Mouse (Mus musculus) layer of hippocampus, postnatal 36 days (tissue): ENCODE data around the gene Baiap2. TPM values are rescaled to one million over a fixed set of nuclear protein-coding genes. Genes with fewer than 3 reads are reported as not detected.

Experiments
- DNase-seq, 2 experiments: peaks; one replicate each; pipeline ENCODE4 v3.0.0; 2022
- total RNA-seq, 2 experiments: library from RNA; stranded (reverse); gene quantifications; 2 replicates each; pipeline ENCODE4 v1.2.3; 2021

Gene Baiap2
- total RNA-seq, 2 experiments from 2014 or later: 246 to 257 TPM

DNA sequence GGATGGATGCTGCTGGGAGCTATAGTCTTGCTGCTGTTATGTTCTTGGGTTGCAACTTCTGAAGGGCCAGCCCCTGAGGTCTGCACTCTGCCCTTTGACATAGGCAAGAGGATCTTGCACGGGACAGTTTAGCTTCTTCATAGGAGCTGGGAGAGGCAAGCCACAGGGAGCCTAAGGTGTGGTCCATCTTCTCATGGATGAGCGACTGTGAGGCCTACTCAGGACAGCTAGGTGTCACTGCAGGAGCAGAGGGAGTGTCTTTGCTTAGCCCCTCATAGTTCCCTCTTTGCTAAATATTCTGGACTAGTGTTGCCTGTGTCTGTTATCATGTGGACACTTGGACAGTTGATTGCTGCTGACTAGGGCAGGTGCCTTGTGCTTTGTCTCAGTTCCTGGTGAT, 5.3 kb downstream of the Baiap2 start:
- DNase-seq: no peak

DNA sequence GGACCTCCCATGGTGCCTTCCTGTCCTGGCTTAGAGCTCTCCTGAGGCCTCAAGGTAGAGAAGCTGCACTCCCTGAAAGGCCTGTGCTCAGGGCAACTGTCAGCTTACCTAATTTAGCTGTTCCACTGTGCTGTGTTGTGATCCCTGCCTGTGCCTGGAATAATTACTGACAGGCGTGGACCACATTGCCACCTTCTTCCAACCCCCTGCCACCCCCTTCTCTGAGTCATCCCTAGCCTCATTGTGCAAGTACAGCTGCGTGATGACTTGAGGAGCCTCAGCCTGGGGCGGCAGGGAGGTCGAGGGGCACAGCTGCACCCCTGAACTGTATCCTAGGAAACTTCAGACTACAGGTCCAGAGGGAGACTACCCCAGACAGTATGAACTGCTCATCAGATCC, 5.7 kb downstream of the Baiap2 start:
- DNase-seq: no peak

DNA sequence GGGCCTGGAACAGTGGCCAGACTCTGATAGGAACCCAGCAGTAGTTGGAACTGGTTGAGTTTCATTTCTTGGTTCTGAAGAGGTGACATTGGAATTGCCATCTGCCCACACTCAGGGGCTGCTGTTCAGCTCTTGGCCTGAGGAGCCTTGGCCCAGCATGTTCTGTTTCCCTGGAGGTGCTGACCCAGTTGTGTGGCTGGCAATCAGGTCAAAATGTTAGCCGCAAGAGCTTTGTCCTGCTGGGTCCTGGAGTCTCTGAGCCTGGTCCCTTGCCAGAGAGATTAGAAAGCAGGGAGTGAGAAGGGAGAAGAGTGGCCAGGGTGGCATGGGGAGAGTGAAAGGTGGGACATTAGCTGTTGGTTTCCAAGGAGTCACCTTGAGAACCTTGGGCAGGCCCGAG, 6.2 kb downstream of the Baiap2 start:
- DNase-seq: no peak

DNA sequence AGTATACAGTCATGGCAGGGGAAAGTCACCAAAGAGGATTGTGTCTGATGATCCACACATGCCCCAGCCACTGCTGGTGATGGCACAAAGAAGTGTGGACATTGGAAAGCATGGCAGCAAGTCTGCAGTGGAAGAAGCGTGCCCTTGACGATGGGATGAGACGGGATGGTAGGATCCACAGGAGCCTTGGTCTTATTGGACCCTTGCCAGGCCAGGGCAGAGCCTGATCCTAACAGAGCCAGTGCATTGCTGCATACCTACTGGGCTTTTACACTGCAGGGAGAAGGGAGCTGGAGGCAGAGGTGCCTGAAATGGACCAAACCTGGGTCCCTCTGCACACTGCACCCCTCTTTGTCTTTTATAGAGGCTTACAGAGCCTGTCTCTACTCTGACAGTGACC, 8.0 kb downstream of the Baiap2 start:
- no peak for DNase-seq

DNA sequence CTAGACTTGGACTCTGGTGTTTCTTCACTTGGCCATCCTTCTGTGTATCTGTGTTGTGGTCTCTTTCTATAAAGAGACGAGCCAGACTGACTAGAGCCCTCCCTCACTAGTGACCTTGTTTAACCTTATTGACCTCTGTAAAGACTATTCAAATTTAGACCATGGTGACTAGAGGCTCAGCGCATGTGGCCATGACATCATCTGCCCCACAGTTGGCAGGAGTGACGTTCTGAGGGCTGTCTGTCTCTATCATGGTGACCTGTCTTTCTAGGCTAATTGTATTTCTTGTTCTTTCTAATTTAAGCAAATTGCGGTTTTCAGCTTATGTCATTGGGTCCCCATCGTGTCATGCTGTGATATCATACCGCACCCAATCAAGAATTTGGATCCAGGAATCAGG, 8.8 kb downstream of the Baiap2 start:
- DNase-seq: no peak

DNA sequence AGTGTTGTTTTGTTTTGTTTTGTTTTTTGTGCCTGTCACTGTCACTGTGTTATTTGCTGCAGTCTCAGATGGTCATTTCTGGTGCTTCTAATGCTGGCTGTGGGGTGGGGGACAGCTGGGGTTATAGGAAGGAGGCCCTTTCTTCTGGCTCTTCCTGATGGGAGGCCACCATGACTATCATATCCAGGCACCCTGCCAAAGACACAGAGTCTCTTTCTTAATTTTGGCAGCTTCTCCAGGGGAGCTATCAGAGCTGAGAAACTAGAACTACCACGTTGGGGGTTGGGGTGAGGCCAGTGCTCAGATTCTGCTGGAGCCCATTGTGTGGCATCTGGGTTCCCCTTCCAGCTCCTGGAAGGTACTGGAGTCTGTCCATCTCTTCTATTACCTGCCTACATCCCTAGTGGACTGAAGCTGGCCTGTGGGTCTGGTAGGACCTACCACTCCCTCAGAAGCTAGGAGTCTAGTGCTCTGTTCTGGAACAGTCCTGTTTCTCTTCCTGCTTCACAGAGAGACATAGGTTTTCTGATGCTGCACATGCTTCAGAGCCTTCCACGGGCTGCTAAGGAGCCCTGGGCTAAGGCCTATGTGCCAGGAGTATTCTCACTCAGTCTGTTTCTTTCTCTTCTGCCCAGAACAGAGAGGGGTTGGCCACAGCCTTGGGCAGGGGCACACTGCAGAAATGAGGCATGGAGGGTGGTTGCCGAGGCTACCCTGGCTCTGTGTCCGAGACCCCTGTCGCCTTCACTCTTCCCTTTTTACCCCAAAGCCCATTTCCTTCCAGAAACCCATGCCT, 10.1 kb downstream of the Baiap2 start:
- no peak for DNase-seq

DNA sequence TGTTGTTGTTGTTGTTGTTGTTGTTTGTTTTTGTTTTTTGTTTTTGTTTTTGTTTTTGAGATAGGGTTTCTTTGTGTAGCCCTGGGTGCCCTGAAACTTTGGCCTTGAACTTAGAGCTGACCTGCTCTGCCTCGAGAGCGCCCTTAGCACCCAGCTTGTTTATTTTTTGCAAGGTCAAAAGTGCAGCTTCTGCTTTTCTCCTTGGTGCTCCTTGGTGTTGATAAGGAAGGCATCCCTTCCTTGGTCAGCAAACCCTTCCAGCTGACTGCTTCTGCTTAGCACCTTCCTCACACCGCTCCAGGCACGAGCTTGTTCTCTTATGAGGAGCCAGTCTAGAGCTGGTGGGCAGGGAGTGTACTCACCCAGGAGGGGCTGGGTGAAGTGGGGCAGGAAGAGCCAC, 11.7 kb downstream of the Baiap2 start:
- no peak for DNase-seq

DNA sequence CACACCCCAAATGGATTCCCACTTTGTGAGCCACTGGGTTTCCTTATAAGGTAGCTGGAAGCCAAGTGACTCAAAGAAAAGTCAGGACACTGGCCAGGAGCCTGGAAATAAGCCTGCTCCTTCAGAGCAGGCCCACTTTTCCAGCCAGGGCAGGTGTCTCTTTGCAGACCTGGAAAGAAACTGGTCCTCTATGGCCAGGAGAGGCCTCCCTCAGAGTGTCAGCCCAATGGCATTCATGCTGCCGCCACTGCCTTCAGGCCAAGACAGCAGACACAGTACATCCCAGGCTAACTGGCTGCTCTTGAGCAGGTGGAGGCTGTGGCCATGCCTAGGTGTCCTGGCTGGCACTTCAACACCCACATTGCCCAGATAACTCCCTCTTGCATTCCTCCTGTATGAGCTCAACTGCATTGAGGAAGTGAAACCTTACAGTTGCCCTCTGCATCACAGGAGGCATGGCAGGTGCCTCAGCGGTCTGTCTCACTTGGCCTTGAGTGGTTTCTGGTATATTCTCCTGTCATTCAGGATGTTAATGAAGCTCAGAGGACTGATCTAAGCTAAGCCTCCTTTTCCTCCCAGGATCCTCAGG, 12.3 kb downstream of the Baiap2 start:
- no peak for DNase-seq

DNA sequence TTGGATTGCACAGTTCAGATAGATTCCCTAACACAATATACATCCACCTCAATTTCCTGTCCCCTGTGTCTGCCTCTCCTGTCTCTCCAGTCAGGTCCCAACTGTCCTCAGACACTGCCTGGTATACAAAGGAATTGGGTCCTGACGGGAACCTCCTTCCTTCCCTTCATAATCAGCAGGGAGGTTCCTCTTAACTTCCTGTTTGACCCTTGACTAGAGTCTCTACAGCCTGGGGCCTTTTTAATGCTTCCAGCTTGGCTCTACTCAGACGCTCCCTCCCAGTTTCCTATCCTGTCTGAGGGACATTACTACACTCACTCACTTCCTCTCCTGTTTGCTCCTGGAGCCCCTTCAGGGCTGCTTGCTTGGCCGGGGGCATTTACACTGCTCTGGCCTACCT, 12.9 kb downstream of the Baiap2 start:
- no peak for DNase-seq

DNA sequence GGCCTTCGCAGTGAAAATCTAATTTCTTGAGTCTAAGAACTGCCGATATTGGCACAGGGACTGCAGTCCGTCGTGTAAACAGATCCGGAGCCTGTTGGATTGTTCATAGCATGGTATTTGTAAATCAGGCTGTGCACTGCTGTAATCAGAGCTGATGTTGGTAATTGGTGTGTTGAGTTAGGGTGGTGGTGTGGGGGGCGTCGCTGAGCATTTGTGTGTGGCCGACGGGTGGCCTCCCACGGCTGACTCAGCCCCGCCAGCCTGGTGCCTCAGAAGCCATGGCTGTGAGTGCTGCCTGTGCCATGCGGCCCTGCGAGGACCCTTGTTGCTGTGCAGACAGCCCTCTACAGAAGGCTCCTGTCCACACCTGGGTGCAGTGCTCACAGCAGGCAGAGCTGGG, 14.0 kb downstream of the Baiap2 start:
- no peak for DNase-seq

DNA sequence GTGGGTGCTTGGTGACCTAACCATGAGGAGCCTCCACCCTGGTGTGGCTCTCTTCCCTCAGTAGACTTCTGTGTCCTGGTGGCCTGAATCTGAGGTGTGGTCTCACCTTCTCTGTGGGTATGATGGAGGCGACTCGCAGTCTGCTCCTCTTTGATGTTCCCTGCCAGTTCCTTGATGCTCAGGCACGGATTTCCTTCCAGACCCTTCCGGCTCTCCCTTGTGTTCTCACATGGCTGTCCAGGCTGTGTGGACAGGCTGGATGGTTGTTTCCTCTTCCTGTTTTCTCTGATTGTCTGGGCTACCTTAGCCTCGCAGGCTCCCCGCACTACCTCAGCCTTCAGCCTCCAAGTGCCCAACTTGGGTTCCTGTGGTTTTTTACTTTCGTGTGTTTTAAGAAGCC, 16.3 kb downstream of the Baiap2 start:
- DNase-seq: no peak

DNA sequence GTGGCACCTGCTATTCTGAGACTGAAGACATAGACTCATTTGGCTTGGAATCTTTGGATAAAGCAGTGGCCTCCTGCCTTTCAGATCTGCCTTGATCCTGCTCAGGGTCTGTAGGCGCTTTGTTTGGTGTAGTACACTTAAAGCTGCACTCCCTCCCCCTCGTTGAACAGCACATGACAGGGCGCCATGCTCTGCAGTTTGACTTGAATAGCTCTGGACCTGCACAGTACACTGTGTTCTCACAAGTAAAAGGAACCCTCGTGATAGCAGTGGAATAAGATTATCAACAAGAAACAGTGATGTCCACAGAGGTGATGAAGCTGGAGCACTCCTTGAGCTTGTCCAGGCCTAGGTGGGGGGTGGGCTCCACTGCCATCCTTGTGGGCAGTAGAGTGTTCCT, 17.2 kb downstream of the Baiap2 start:
- DNase-seq: no peak

DNA sequence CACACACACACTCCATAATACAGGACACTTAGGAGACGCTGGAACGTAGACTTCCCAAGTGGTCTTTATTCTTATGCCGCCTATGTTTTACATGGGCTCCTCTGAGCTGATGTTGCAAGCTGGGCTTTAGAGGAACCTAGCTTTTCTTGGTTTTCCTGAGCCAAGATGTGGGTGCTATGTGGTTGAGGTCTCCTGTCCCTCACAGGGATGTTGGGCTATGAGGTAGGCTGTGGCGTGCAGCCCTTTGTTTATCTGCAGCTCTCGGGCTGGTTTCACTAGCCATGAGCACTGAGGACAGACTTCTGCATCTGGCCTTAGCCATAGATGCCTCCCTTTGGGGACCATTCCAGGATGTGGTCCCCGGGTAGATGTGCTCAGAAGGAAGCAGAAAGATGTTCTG, 18.1 kb downstream of the Baiap2 start:
- DNase-seq: no peak

DNA sequence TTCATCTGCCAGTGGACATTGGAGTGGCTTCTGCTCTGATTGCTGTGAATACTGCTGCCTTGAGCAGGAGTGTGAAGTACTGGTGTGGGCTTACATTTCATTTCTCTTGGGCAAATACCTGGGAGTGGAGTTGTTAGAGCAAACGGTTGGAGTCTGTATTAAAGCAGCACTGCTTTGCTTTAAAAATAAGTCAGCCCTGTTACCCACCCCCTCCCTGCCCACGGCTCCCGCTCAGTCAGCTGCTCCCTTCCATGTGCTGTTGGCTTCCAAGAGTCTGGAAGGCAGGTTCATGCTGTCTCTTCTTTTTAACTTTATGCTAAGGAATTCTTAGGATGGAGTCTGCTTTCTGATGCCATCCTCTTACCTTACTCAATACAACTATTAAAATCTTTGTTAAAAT, 18.9 kb downstream of the Baiap2 start:
- DNase-seq: no peak

DNA sequence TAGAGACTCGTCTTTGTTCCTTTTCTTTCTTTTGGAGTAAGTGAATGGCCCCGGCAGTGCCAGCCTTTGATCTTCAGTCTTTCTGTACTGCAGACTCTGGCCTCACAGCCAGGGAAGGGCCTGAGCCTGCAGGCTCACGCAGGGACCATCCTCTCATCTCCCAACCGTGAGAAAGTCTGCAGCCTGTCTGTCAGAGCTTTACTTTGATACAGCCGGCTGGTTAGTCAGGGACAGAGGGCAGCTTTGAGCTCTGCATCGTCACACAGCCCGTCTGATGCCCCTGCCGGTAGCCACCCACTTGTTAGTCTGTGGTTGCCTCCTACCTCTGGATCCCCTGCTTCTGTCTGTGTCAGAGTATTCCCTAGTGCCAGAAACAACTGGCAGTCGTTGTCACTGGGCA, 22.5 kb downstream of the Baiap2 start:
- DNase-seq: no peak

DNA sequence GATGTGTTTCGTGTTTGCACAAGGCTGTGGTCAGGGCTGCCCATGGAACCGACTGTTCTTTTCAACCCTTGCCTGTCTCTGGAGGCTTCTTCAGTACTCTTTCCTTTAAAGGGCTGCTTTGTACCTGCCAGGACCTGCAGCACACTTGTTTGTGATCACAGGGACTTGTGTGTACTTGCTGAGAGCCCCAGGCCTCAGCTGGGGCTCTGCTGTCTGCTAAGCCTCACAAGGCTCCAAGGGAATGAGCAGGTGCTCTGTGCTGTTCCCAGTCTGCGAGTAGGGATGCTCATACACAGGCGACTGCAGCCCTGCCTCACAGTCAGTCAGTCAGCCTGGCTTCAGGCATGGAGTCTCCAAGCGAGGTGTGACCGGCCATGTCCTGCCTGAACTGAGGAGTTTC, 23.7 kb downstream of the Baiap2 start:
- no peak for DNase-seq

DNA sequence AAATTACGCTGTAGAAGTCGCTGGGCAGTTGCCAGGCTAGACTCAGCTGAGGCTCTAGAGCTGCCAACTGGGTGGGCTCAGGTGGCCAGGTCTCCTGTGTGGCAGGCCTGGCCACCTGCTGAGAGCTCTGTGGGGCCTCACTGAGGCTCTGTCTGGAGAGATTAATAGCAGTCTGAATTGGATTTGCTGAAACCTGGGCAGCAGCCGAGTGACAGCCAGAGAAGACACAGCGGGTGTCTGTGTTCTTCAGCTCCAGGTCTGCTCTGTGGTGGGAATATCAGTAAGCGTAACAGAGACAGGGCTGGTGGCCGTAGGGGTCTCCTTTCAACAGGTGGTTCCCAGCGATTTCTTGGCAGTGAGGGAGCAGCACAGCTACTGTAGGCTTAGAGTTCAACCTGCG, 24.8 kb downstream of the Baiap2 start:
- no peak for DNase-seq

DNA sequence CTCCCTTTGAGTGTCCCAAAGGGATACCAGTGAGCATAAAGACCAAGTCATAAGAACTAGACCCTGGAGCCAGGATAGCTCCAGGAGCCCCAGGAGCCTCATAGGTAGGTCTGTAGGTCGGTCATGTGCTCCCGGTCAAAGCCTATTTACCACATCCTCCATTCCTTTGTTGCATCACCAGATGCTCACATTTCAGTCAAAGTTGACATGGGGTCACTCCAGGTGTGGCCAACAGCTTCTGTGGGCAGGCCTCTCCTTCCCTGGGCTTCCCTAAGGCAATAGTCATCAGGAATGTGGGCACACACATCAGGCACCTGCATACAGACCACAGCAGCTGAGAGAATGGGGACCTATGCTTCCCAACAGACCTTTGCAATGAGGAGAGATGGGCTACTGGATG, 25.3 kb downstream of the Baiap2 start:
- no peak for DNase-seq

DNA sequence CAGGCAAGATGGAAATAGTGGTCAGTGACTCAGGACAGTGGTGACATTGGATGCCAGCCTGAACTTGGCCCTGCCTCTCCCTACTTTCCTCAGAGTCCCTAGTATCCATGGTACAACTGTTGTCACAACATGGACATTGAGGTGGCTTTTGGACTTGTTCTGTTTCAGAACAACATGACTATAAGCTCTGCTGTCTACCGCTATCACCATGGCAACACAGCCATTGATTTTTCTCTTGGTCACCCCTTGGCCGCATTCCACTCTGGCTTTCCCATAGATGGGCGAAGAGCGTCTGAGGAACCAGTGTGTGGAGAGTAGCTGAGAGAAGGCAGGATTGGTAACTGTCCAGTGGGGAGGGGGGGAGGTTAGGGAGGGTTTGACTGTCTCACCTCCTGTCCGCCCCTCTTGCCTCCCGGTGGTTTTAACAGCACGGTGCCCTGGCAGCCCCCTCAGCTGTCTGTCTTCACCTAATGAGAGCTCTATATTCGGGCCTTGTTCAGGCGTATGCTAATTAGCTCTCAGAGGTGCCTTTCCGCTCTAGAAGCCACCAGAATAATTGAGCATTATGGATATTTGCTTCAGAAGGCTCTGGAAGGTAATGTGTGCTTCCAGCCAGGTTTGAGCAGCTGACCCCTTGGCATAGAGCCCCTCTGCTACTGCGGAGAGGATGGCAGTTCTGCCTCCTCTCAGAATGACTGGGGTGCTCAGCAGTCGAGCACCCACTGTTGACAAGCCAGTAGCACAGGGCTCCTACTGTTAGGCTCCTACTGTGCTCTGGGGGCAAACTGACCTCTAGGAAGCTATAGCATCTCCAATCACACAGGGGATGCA, 27.7 kb downstream of the Baiap2 start:
- no peak for DNase-seq

DNA sequence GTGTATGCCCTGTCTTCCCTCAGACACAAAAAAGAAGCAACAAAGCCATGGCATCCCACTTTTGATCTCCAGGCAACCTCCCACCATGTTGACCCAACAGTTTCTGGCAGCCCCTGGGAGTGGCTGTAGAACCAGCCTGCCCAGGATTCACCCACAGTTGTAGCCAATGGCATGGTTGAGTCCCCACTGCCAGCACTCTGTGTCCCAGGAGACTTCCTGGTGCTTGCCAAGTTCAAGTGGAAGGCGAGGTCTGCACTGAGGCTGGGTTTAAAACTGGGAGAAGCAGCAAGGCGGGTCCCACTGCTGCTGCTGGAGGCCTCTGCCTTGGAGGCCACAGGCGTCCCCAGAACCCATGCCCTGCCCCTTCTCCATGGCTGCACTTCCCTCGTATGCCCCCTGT, 31.2 kb downstream of the Baiap2 start:
- no peak for DNase-seq

DNA sequence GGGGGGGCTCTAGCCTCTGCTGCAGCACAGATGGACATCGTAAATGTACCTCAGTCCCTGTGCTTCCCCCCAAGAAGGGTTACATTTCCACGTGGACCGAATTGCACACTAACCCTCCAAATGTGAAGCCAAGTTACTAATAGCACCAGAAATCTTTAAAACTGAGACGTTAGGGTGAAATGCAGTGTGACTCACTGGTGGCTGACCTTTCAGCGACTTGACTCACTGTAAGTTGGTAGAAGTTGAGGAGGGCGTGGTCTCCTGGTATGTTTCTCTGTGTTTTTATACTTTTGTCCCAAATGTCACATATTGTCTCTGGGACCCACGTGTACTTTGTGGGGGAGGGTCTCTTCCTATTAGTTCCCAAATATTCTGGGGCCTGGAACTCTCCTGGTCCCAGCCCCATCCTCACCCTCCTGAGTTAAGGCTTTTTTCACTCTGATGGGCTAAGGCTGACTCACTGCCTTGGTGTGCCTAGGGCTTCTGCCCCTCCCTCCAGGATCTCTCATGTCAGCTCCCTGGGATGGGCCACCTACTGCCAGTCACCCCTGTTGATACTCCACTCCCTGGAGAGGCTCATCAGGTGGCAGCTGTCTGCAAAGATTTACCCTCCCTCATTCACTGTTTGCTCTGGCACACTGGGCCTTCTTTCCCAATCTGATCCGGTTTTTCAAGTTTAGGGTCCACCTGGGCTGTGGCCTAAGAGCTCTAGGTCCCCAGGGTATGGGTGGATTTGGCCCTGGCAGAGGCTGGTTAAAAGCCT, 33.4 kb downstream of the Baiap2 start:
- no peak for DNase-seq

DNA sequence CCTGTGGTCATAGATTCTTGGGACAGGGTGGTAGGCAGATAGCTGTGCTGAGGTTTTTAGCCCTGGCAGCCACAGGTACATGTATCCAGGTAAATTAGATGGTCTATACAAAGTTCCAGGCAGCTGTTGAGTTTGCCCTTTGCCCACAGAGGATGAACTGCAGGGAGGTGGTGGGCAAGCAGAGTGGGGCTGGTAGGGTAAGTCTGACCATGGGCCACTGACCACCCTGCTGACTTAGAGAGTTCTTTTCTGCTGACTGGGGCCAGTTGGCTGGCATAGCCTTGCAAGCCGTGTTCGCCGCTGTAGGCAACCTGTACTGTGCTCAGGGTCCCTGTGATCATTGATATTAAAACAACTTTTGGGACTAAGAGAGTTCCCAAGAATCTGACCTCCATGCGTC, 36.1 kb downstream of the Baiap2 start:
- no peak for DNase-seq
